Mouse (Mus musculus) C2C12 (cell line): ENCODE data around the gene Msi2. TPM values are rescaled to one million over a fixed set of nuclear protein-coding genes. Genes with fewer than 3 reads are reported as not detected.

Source experiments
- H3K27me3 ChIP-seq: one replicate; pipeline ENCODE4 v1.6.1; 2011; ENCODE audit not compliant: control insufficient read depth, insufficient read depth, insufficient read length
- H3K36me3 ChIP-seq: one replicate; pipeline ENCODE4 v1.6.1; 2011; ENCODE audit not compliant: control insufficient read depth, insufficient read depth
- H3K4me3 ChIP-seq: one replicate; pipeline ENCODE4 v1.5.1; 2011; ENCODE audit warnings: mild to moderate bottlenecking, control low read depth; ENCODE audit not compliant: poor library complexity, insufficient read depth, severe bottlenecking
- H3K79me2 ChIP-seq: one replicate; pipeline ENCODE4 v1.6.1; 2011; ENCODE audit not compliant: control insufficient read depth, insufficient read depth
- H3K79me3 ChIP-seq: one replicate; pipeline ENCODE4 v1.6.1; 2011; ENCODE audit warnings: low read depth, control low read depth
- H3ac ChIP-seq: one replicate; pipeline ENCODE3; 2011; ENCODE audit warnings: low read depth; ENCODE audit not compliant: control insufficient read depth, insufficient read length
- CEBPB ChIP-seq: IDR thresholded peaks from one replicate; pipeline ENCODE4 v1.6.1; 2011; ENCODE audit warnings: low read depth, mild to moderate bottlenecking, control low read depth, moderate library complexity
- CTCF ChIP-seq: IDR thresholded peaks from one replicate; pipeline ENCODE4 v1.5.1; 2011; ENCODE audit not compliant: control insufficient read depth, insufficient read depth, insufficient read length
- FOSL1 ChIP-seq: IDR thresholded peaks from one replicate; pipeline ENCODE4 v1.8.0; 2011; ENCODE audit warnings: mild to moderate bottlenecking, low read length; ENCODE audit not compliant: poor library complexity, insufficient read depth, severe bottlenecking
- MAX ChIP-seq: IDR thresholded peaks from one replicate; pipeline ENCODE4 v1.6.1; 2011; ENCODE audit warnings: mild to moderate bottlenecking, control low read depth
- MYOD1 ChIP-seq: IDR thresholded peaks from one replicate; pipeline ENCODE4 v1.6.1; 2011; ENCODE audit warnings: low read depth; ENCODE audit not compliant: control insufficient read depth, insufficient read length
- MYOG ChIP-seq: IDR thresholded peaks from one replicate; pipeline ENCODE4 v1.6.1; 2011; ENCODE audit not compliant: control insufficient read depth, insufficient read length; ENCODE audit errors: extremely low read depth
- USF1 ChIP-seq: IDR thresholded peaks from one replicate; pipeline ENCODE4 v1.6.1; 2011; ENCODE audit warnings: low read depth, mild to moderate bottlenecking, control low read depth, moderate library complexity
- polyA plus RNA-seq: library from polyadenylated mRNA; unstranded; fragments of >200 nt; fragmentation: generic; extraction: Trizol; gene quantifications from one replicate; pipeline ENCODE4 v1.2.1, GENCODE M21; 2012; ENCODE audit warnings: missing spikeins

The Msi2 gene
- polyA plus RNA-seq, 1 experiment = 8.4 TPM

DNA sequence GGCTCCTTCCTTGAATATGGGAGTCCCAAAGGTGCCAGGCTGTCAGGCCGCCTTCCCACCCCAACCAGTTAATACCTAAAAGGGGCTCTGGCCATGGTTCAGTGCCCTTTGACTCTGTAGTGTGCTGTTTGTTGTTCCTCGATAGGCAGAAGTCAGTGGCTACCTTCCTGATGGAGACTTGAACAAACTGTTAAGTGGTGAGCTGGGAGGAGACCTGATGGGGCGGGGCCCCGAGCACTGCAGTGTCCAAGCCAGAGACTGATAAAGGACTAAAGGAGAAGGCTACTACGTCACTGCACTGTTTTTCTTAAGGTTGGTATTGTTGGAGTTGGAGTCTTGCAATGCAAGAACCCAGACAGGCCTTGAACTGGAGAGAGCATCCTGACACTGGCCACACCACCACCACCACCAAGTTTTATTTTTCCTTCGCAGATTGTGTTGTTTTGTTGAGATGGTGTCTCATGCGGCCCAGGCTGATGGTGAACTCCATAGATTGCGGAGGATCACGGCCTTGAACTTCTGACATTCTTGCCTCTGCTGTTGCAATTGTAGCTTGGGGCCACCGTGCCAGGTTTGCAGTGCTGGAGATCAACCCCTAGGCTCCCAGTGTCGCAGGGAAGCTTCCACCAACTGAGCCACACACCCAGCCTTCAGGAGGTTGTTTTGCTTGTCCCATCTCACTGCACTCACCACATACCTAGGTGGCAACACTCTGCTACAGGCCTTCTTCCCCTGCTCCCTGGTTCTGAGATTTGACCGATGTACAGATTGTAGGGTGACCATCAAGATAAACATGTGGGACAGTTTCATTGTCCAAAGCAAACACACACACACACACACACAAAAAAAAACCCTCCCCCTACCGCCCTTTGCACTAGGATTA, 2.2 kb upstream of the Msi2 start:
- Histone ChIP-seq H3K27me3 (no peaks in the 10 kb centered on the region), H3K79me2 (peaks cover 22% of the 10 kb centered on the region), H3K4me3 (no peak overlapping the region), H3ac (no peak overlapping the region), H3K36me3 (peaks cover 3% of the 10 kb centered on the region), H3K79me3 (peaks cover 8% of the 10 kb centered on the region)
- TF ChIP-seq CEBPB = no peak

DNA sequence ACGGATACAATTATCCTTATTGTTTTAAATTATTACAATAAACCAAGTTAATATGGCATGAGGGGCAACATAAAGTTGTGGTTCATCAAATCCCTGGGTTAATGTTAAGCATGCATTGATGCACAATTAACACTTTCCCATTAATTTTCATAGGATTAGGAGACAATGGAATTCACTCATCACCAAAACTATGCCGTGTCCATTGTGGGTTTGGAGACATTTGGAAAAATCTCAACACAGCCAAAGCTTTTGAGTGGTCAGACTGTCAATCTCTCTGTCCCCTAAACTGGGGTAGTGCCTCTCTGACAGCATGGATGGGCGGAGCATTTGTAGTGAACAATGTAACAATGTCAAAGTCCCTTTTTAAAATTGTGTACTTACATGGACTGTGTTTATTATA, 1.3 kb upstream of the Msi2 start:
- TF ChIP-seq MAX (no peak), MYOG (no peak), FOSL1 (no peak), CEBPB (no peak), CTCF (no peak), MYOD1 (no peak), USF1 (no peak)
- Histone ChIP-seq H3K4me3 (no peak overlapping the region), H3K79me2 (peaks cover 31% of the 10 kb centered on the region), H3K36me3 (peaks cover 8% of the 10 kb centered on the region), H3ac (no peak overlapping the region), H3K79me3 (peaks cover 8% of the 10 kb centered on the region), H3K27me3 (no peaks in the 10 kb centered on the region)

- peaks cover 37% of the 10 kb centered on the region for H3K79me2 ChIP-seq
- H3K4me3 ChIP-seq = peak overlapping the region; percentile 66
- H3ac ChIP-seq = peak overlapping the region; percentile 93
- TF ChIP-seq MAX (no peak), FOSL1 (no peak), CEBPB (no peak), MYOD1 (no peak), MYOG (no peak), CTCF (no peak), USF1 (no peak)
- peaks cover 10% of the 10 kb centered on the region for H3K79me3 ChIP-seq
- peaks cover 10% of the 10 kb centered on the region for H3K36me3 ChIP-seq
- no peaks in the 10 kb centered on the region for H3K27me3 ChIP-seq
Observed at GRCm38 (mm10) chr11:88718766-88719595, 668 bp upstream of the Msi2 start.

DNA sequence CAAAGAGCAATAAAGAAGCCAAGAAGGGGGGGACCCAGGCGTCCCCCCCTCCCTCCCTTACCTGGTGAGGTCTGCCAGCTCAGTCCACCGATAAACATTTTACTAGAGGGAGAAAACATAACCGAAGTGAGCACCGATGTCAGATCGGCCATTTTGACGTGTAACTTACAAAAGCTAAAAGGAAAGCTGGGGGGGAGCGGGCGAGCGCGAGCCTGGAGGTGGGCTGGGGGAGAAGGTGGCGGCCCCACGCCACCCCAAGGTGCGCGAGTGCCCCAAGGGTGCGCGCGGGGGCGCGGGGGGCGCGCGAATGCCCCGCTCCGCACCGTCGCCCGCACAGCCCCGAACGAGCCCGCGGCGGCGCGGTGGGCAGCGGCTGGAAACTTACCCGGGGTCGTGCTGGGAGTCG, 666 bp downstream of the Msi2 start:
- Histone ChIP-seq H3K79me2 (peaks cover 45% of the 10 kb centered on the region), H3K79me3 (peaks cover 11% of the 10 kb centered on the region), H3ac (peak overlapping the region; percentile 97), H3K36me3 (peaks cover 17% of the 10 kb centered on the region), H3K27me3 (no peaks in the 10 kb centered on the region), H3K4me3 (peak overlapping the region; percentile 66)
- no peak for TF ChIP-seq USF1
- no peak for TF ChIP-seq CTCF
- TF ChIP-seq FOSL1 = no peak
- TF ChIP-seq MAX = no peak
- TF ChIP-seq MYOD1 = no peak
- no peak for TF ChIP-seq MYOG
- TF ChIP-seq CEBPB = no peak

GRCm38 (mm10) chr11:88717016-88717643, 1.2 kb downstream of the Msi2 start:
- Histone ChIP-seq H3K79me3 (peaks cover 11% of the 10 kb centered on the region), H3K27me3 (no peaks in the 10 kb centered on the region)

More at GRCm38 (mm10) chr11:88717016-88717643, 1.2 kb downstream of the Msi2 start:
- Histone ChIP-seq H3K36me3 (peaks cover 22% of the 10 kb centered on the region), H3K4me3 (peak overlapping the region; percentile 66), H3K79me2 (peaks cover 48% of the 10 kb centered on the region), H3ac (peak overlapping the region; percentile 22)
- TF ChIP-seq CEBPB = no peak
